Mouse (Mus musculus): ENCODE measurements around the gene Sgms1.
"Not testable (repeated sequence)": the region's sequence is repeated elsewhere in the genome, so short reads cannot be mapped to it uniquely, and the experiment has no call there.

Sgms1 gene

DNA sequence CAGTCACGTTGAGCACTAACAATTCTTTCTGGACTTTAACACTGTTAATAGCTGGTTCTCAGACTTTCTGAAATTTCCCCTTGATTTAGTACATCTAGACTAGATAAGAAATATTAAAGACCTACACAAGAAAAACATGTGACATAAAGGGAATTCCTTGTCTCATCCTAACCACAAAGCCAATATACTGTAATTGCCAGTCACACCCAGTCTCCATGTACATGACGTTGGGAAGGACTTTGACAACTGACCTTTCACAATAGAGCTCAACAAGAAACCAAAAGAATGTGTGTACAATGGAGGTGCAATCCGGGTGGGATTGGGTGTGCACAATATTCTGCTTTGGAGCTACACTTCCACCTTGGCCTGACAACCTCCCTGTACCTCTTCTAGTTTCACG, 297.2 kb downstream of the Sgms1 start:
- no peak for DNase-seq (ENCODE audit: low read depth, low spot score)

DNA sequence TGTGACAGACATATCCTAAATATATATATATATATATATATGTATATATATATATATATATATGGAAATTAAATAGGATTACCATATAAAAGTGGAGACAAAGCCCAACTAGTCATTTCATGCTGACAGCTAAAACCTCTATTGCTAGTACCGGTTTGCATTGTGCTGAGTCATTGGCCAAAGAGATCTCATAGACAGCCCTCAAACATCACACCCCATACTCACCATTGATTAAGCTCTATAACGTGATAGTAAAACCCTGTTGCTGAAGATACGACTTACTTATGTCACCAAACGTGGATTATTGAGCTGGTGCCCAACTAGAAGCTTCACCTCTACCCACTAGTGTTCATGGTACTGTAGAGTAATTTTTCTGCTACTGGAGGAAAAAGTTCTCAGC, 298.7 kb downstream of the Sgms1 start:
- DNase-seq (ENCODE audit: low read depth, low spot score) = no peak

DNA sequence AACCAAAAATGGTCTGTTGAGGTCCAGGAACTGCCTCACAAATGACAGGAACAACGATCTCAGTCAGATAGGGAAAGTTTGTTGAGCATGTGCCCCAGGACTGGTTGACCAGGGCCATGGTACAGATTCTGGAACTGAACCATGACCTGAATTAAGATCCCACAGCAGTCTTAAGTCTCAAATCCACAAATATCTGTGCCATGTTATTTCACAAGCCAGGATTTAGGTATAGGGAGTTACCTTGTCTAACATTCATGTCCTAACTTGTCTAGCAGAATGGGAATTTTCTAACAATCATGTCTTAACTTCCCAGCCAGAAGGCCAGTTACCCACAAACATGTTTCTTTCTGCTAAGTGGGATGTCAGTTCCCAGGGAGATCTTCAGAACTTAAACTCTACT, 300.9 kb downstream of the Sgms1 start:
- DNase-seq (ENCODE audit: low read depth, low spot score) = no peak

GRCm38 (mm10) chr19:32087736-32088470, 301.6 kb downstream of the Sgms1 start:
- DNase-seq (ENCODE audit: low read depth, low spot score) = no peak

GRCm38 (mm10) chr19:32084813-32085212, 304.7 kb downstream of the Sgms1 start:
- not testable (repeated sequence) for DNase-seq (ENCODE audit: low read depth, low spot score)
